Mouse (Mus musculus): ENCODE results near the gene Igf1r.

Igf1r gene

DNA sequence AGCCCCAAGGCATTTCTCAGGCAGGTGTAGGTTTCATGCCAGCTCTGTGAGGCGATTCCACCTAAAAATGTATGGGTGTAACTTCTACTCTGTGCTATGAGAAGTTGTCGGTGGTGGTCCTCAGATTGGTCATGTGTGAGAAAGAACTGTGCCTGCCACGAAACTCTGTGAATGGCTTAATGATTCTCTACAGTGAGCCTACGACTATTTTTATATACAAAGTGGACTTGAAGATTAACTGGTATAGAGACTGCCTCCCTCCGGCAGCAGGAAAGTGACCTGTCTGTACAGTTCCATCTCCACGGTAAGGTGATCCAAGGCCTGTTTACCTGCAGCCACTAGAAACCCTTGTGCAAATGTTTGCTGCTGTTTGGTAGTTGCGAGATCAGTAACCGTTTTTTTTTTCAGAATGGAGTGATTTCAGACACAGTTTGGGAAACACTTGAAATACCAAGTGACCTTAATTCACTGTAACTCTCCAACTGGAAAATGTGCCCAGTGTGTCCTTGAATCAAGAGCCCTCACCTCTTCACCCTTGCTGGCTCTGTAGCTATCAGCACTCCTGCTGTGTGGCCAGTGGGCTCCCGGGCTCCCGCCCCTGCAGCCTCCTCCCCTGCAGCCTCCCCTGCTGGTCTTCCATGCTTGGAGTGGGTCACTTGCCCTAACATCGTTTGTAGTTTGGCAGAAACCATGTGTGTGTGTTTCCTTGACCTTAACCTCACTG, 127.7 kb downstream of the Igf1r start:
- peak; percentile 78 for DNase-seq (ENCODE audit: low spot score)

DNA sequence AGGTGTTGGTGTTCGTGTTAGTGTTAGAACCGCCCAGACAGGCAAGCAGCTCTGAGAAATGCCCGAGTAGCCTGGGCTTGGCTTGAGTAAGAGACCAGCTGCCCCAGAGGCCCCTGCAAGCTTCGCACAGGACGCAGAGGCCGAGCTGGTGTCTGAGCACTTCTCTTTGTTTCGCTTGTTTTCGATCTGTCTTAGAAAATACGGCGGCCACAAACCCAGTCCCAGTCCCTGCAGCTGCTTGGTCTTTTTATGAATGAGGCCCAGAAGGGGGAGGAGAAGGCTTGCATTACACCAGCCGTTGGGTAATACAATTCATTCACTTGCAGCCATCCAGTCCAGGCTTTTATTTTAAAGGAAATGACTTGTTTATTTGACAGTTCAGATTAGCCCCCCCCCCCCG, 132.7 kb downstream of the Igf1r start:
- DNase-seq (ENCODE audit: low spot score), result no peak

GRCm38 (mm10) chr7:68085870-68086341, 133.3 kb downstream of the Igf1r start:
- peak; percentile 16 for DNase-seq (ENCODE audit: low spot score)

GRCm38 (mm10) chr7:68087496-68087895, 134.9 kb downstream of the Igf1r start:
- DNase-seq (ENCODE audit: low spot score), result no peak

DNA sequence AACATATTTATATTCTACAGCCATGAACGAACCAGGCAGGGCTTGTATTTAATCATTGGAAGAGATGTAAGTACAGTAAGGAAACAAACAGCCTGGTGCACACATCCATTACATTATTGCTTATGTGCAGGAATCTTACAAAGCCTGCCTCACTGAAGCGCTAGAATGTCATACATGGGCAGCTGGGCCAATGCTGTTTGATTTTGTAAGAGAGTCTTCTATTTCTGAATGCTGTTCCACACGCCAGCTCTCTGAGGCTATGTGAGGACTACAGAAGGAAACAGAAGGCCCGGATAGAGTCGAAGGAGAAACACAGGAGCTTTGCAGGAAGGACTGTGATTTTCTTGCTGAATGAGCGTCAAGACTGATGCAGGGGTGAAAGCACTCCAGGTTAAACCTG, 136.2 kb downstream of the Igf1r start:
- no peak for DNase-seq (ENCODE audit: low spot score)

DNA sequence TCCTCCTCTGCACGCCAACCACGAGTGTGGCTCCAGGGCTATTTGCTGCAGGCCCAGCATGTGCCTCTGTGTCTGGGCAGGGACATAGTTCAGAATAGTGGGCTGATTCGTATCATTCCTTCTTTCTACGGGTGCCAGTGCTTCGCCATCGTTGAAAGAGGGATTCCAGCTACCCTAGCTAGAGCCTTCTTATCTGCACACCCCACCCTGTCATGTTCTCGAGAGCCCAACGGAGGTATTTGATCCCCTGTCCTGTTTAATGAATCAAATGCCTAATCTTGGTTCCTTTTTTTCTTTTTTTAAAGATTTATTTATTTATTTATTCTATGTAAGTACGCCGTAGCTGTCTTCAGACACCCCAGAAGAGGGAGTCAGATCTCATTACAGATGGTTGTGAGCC, 137.1 kb downstream of the Igf1r start:
- no peak for DNase-seq (ENCODE audit: low spot score)

DNA sequence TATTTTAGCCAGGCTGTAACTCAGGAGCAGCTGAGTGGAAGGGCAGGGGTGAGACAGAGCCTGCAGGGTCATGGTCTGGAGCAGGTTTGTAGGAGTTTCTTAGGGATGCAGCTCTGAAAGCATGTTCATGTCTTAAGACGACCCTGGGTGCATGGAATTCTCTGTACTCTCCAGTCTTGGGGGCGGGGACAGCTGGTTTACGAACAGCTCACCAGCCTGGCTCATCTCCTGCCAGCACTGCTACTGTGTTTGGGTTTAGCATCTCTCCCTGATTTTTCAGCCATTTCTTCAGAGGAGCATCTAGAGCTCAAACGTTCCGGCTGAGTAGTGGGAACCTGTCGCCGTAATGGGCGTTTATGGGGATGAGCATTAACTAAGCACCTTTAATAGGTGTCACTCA, 137.9 kb downstream of the Igf1r start:
- DNase-seq (ENCODE audit: low spot score), result no peak

- DNase-seq (ENCODE audit: low spot score), result no peak
Measured at GRCm38 (mm10) chr7:68092304-68092978, 139.8 kb downstream of the Igf1r start.

DNA sequence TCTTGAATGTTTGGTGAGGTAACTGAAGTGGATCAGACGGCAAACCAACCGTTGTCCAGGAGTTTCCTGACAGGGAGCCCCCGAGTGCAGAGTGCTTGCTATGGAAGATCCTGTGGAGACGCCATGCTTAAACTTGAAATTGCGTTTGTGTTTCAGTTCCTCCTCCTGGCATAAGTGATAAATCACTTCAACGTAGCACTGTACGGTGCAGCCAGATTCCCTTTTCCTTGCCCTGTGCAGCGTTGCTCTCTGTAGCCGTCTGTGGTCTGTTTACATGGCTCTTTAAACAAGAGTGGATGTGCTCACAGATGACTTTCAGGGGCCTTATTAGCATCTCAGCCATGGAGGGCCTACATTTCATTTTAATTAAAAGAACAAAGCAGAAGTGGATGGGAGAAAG, 141.2 kb downstream of the Igf1r start:
- no peak for DNase-seq (ENCODE audit: low spot score)

GRCm38 (mm10) chr7:68095574-68095973, 142.9 kb downstream of the Igf1r start:
- no peak for DNase-seq (ENCODE audit: low spot score)

- DNase-seq (ENCODE audit: low spot score), result no peak
Measured at GRCm38 (mm10) chr7:68096411-68096810, 143.8 kb downstream of the Igf1r start.

DNA sequence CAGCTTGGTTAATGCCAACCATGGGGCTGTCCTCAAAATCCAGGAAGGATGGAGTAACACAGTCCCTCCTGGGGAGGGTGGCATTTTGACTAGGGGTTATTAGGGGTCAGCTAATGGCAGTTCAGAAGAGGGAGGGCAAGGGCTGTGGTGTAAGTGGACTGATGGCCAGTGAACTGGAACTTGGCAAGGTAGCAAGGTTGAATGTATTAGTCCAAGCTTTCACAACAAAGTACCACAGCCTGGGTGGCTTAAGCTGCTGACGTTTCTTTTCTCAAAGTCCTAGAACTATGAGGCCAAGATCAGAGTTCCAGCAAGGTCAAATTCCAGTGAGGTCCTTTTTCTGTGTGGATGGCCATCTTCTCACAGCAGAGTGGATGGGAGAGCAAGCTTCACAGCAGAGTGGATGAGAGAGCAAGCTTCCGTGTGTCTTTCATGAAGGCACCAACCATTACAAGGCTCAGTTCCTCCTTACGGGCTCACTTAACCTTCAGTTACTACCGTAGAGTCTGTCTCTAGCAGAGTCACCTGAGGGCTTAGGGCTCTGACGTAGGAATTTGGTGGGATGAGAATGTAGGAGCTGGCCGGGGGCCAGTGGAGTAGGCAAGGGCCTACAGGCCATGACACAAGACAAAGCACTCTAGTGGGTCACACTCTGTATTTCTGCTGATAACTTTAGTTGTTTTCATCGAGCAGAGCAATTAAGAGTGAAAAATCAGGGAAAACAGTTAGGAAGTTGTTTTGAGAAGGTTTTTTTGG, 144.6 kb downstream of the Igf1r start:
- no peak for DNase-seq (ENCODE audit: low spot score)

- DNase-seq (ENCODE audit: low spot score), result no peak
Measured at GRCm38 (mm10) chr7:68098098-68098497, 145.5 kb downstream of the Igf1r start.

DNA sequence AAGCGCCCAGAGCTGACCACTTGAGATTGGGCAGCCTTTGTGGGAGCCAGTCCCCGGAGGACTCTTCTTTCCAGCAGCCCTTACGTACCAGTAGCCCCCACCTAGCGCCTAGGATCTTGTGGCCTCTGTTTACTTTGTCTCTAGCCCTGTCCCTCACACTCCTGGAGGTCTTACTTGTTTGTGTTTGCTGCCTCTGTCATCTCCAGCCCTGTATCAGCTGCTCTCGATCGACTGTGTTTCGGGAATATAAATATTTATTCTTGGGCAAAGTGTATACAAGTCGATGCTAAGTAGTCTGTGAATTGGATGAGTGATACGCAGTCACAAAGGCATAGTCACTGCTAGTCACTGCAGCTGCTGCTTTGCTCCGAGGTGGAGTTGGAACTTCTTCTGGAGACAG, 147.8 kb downstream of the Igf1r start:
- no peak for DNase-seq (ENCODE audit: low spot score)

DNA sequence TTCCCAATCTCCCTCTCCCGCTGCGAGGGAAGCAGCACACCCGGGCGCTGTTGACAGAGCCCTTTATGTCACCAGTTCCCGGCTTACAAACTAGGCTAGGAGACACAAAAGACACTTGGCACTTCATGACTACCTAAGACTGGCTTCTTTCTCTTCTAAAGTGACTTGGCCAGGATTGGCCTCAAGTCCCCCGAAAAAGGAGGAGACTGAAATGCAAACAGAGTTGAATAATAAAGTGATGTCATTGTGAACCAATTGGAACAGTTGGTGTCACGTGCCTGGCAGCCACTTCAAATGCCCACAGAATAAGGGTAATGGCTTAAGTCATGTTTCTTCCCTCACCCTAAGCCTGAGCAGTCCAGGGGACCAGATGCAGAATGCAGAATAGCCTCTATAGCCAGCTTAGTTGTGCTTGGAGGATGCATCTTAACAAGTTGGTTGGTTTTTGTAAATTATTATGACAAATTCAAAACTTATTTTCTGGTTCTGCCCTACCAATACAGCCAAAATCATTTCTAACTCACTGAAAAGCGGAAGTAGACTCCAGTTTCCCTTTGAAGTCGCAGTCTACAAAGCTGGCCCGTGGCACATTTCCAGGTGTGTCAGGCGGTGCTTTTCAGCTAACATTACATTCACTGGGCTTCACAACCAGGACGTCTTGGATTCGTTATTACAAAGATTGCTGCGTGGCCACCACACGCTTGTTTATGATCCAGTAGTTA, 150.0 kb downstream of the Igf1r start:
- no peak for DNase-seq (ENCODE audit: low spot score)

DNA sequence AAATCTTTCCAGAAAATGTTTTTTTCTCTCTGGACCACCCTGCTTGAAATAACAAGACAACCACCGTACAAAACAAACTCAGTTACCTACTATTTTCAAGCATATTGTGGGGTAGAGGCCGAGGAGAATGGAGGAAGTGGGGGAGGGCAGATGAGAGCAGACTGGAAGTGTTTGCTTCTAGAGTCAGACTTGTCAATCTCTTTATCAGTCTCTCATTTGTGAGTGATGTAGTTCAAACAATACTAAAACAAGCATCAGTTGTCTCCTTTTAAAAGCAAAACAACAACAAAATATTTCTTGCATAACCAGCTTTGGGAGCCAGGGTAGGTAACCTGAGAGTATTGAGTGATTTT, 150.5 kb downstream of the Igf1r start:
- no peak for DNase-seq (ENCODE audit: low spot score)

DNA sequence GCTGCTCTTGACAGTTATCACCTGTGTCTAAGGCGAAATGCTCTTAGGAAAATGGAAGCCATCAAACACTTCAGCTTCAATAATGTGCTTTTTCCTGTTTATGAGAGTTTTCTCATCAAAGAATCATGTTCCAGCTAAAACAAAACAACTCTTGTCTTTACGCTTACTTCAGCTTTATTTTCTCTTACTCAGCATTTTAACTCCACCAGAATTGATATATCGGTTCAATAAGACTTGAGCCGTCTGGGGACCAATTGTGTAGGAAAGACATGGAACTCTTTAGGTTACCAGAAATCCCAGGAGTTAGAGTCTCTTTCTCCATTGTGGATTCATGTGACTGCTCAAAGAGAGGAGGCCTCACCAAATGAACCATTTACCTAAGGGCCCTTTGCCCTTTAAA, 158.9 kb downstream of the Igf1r start:
- no peak for DNase-seq (ENCODE audit: low spot score)

DNA sequence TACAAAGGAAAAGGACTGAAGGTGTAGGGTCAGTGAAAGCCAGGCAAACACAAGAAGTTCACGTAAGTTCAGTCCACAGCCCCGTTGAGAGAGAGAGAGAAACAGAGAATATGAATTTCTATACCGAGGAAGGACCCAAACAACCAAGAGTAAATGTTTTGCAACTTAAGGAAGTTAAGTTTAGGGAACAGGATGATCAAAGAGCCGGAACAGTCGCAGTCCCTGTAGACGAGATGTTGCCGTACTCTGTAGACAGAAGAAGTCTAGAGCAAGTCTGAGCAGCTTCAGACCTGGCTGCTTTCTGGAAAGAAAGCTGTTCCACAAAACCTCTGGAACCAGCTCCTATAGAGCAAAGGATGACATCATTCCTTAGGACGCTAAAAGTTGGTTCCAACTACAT, 160.0 kb downstream of the Igf1r start:
- no peak for DNase-seq (ENCODE audit: low spot score)

DNA sequence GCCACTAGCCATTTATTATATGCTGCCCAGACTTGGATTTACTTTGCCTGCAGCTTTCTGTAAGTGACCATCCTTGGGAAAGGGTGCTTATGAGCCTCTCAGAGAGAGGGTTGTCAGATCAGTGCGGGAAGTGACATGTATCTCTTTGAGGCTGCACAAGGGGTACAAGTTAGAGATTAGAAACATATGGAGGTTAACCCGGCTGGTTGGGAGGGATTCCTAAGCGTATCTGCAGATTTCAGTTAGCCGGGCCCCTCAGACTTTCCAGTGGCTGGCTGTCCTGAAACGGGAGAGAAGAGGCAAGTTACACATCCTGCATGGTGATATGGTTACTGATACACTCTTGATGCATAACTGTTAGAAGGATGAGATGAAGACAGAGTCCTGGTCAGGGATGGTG, 161.7 kb downstream of the Igf1r start:
- DNase-seq (ENCODE audit: low spot score), result no peak

- DNase-seq (ENCODE audit: low spot score), result peak; percentile 15
Measured at GRCm38 (mm10) chr7:68114983-68115715, 162.5 kb downstream of the Igf1r start.

DNA sequence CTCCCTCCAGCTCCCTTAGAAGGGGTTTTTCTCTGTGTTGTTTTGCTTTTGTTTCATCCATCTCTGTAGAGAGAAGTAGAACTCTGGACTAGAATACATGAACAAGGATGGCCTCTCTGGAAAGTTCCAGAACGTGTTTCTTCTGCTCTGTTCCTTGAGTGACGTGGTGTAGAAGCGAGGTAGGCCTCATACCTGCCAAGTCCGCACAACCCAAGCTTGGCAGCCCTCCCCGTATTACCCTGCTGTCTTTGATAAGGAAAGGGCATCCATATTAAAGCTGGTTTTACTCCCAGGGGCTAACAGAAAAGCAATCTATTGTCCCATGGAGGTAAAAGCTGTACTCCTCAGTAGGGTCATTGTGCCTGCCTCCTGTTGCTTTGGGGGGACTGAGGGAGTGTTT, 164.9 kb downstream of the Igf1r start:
- no peak for DNase-seq (ENCODE audit: low spot score)

- no peak for DNase-seq (ENCODE audit: low spot score)
Measured at GRCm38 (mm10) chr7:68117981-68118380, 165.4 kb downstream of the Igf1r start.
